Mouse (Mus musculus) CD8-positive naive resting alpha-beta T cell, adult 2 months (primary cell): ENCODE results near the gene Vmn1r25.
"Not testable (repeated sequence)": the region's sequence is repeated elsewhere in the genome, so short reads cannot be mapped to it uniquely, and the experiment has no call there.

ENCODE experiments used
- DNase-seq, 2 experiments: peaks; one replicate each; pipeline ENCODE4 v3.0.0; 2022; ENCODE audit warnings: low read depth in 2 of 2, low spot score in 2 of 2

Vmn1r25 gene

DNA sequence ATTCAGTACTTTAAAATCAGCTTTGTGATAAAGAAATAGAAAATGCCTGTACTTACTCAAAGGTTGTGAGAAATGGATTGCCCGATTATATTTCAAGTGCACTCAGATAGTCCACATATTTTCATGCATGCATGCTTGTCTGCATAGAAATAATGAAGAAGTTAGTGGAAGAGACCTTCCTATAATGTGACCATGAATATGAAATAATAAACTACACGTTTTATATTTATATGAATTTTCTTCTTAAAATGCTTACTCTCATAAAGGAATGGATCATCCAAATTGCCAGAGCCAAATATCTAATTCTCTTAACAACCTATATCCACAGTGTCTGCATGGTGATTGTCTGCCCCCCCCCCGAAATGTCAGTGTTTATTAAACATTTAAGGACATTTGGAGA lies at the start of gene Vmn1r25:
Gene Vmn1r25, minus strand, starts transcription at position 101 of the 400 bp plus-strand sequence.
- no peak for DNase-seq

DNA sequence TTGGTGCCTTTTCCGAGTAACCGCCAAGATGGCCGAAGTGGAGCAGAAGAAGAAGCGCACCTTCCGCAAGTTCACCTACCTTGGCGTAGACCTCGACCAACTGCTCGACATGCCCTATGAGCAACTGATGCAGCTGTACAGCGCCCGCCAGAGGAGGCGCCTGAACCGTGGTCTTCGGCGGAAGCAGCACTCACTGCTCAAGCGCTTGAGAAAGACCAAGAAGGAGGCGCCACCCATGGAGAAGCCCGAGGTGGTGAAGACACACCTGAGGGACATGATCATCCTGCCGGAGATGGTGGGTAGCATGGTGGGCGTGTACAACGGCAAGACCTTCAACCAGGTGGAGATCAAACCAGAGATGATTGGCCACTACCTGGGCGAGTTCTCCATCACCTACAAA lies 36.9 kb upstream of the Vmn1r25 start:
- not testable (repeated sequence) for DNase-seq

DNA sequence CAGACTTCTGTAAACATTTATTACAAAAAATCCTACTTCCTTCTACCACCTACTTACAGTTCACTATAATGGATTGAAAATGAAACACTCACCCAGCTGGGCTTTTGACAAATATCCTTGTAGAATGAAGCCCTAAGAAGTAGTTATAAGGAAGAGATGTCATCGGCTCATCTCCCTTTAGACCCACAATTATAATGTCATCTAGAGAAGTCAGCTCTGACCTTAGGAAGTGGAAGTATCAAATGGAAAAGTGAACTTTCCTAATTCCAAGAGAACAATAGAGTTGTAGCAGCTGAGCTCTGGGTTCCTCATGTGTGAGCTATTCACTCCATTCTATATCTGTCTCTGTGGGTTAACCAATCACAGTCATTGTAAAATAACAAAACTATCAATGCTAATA lies 34.4 kb upstream of the Vmn1r25 start, which contains the start of gene Vmn1r26:
Gene Vmn1r26, minus strand, starts transcription at position 101 of the 400 bp plus-strand sequence.
- DNase-seq, result no peak

DNA sequence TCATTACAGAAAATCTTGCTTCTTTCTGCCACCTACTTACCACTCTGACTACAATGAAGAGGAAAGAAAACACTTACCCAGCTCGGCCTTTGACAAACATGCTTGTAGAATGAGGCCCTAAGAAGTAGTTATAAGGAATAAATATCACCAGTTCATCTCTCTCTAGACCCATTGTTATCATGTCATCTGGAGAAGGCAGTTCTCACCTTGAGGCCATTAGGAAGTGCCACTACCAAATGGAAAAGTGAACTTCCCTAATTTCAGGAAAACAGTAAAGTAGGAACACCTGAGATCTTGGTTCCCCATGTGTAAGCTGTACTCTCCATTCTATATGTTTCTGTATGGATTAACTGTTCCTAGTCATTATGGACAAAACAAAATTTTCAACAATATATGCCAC lies 19.2 kb downstream of the Vmn1r25 start, which contains the start of gene Vmn1r24:
Gene Vmn1r24, minus strand, starts transcription at position 101 of the 400 bp plus-strand sequence.
- not testable (repeated sequence) for DNase-seq
